Mouse (Mus musculus): ENCODE measurements at regions not wholly inside any gene's neighbourhood (a gene's known extent, or its start where the extent isn't known, plus 50 kb on each side); places are given as distances from the start of the nearest gene placed in this dataset.

- TF ChIP-seq CTCF (IDR thresholded peaks at IDR 0.05; ENCODE audit: borderline replicate concordance, extremely low read depth, insufficient read depth, insufficient read length) (no peak), POLR2A (IDR thresholded peaks at IDR 0.05; ENCODE audit: borderline replicate concordance, extremely low read depth, insufficient read depth, insufficient read length, poor library complexity, severe bottlenecking) (no peak)
Measured at GRCm38 (mm10) chr13:54315333-54315732, 55.8 kb upstream of the Cplx2 start.

Measured in brain, embryonic 14.5 days (tissue).